In genomic region chr12:111538292-111539040, GRCm38 (mm10) we compare ENCODE assay signal across 7 mouse cellular contexts. TPM values are rescaled to one million over a fixed set of nuclear protein-coding genes. Genes with fewer than 3 reads are reported as not detected.
DNase-seq lines count a peak whose midpoint lies in the region; ATAC-seq and TF ChIP-seq lines count a peak whose summit lies in the region.

No protein-coding gene starts in this region.

- no peaks in the 10 kb centered on the region for H3K9me3 ChIP-seq in embryonic facial prominence, embryonic 11.5 days (replicated peaks; ENCODE audit: control insufficient read depth, low read length)
- H3K9me3 ChIP-seq in limb, embryonic 14.5 days (ENCODE audit: control insufficient read depth, low read length): no peaks in the 10 kb centered on the region
- no peaks in the 10 kb centered on the region for H3K9me3 ChIP-seq in midbrain, embryonic 16.5 days (replicated peaks; ENCODE audit: control insufficient read depth, low read length, poor library complexity, severe bottlenecking)

- peak overlapping the region; percentile 94 for H3K27ac ChIP-seq in embryonic facial prominence, embryonic 11.5 days (replicated peaks; ENCODE audit: low read depth, low read length)
- H3K27ac ChIP-seq in limb, embryonic 14.5 days (replicated peaks; ENCODE audit: low read depth, low read length): peak overlapping the region; percentile 97
- H3K27ac ChIP-seq in midbrain, embryonic 16.5 days (ENCODE audit: low read length): peak overlapping the region; percentile 99

- peak; percentile 84 for DNase-seq in adrenal gland, adult 8-10 months
- DNase-seq in embryonic facial prominence, embryonic 11.5 days (ENCODE audit: low spot score): peak; percentile 82
- peak; percentile 73 for DNase-seq in heart, adult 8-10 months (ENCODE audit: low spot score)
- DNase-seq in kidney, adult 9 months: peak; percentile 87
- DNase-seq in limb, embryonic 14.5 days (ENCODE audit: low spot score): peak; percentile 75
- DNase-seq in spleen, adult 18-20 months: peak; percentile 69 to 76

- H3K4me1 ChIP-seq in embryonic facial prominence, embryonic 11.5 days (ENCODE audit: control insufficient read depth, insufficient read depth, low read length): no peaks in the 10 kb centered on the region
- peaks cover 23% of the 10 kb centered on the region for H3K4me1 ChIP-seq in limb, embryonic 14.5 days (ENCODE audit: control insufficient read depth, insufficient read depth, low read length)
- peaks cover 35% of the 10 kb centered on the region for H3K4me1 ChIP-seq in midbrain, embryonic 16.5 days (ENCODE audit: control insufficient read depth, insufficient read depth, low read length)

- H3K9ac ChIP-seq in embryonic facial prominence, embryonic 11.5 days (replicated peaks; ENCODE audit: low read length): peak overlapping the region; percentile 99
- peak overlapping the region; percentile 98 for H3K9ac ChIP-seq in limb, embryonic 14.5 days (ENCODE audit: low read depth, low read length, severe bottlenecking)
- peak overlapping the region; percentile 98 for H3K9ac ChIP-seq in midbrain, embryonic 16.5 days (ENCODE audit: low read depth, low read length)

- peak; percentile 42 for ATAC-seq in embryonic facial prominence, embryonic 11.5 days (replicated peaks; ENCODE audit: insufficient number of reproducible peaks, low FRiP score, low TSS enrichment, low read depth)
- ATAC-seq in limb, embryonic 14.5 days (ENCODE audit: low FRiP score, low read depth): peak; percentile 38
- peak; percentile 57 for ATAC-seq in midbrain, embryonic 16.5 days

- H3K4me2 ChIP-seq in embryonic facial prominence, embryonic 11.5 days (ENCODE audit: low read depth, low read length): peak overlapping the region; percentile 63
- H3K4me2 ChIP-seq in limb, embryonic 14.5 days (replicated peaks; ENCODE audit: low read depth, low read length, severe bottlenecking): peak overlapping the region; percentile 71
- H3K4me2 ChIP-seq in midbrain, embryonic 16.5 days (ENCODE audit: low read length): peak overlapping the region; percentile 90

- under 1% methylated on average over 77 of the region's 111 CpGs for WGBS in embryonic facial prominence, embryonic 11.5 days
- WGBS in limb, embryonic 14.5 days: 4% methylated on average over 45 of the region's 111 CpGs
- WGBS in midbrain, embryonic 16.5 days: under 1% methylated on average over 110 of the region's 111 CpGs

- no peaks in the 10 kb centered on the region for H3K27me3 ChIP-seq in embryonic facial prominence, embryonic 11.5 days (ENCODE audit: control insufficient read depth, insufficient read depth, low read length)
- H3K27me3 ChIP-seq in limb, embryonic 14.5 days (ENCODE audit: control insufficient read depth, insufficient read depth, low read length): no peaks in the 10 kb centered on the region
- no peaks in the 10 kb centered on the region for H3K27me3 ChIP-seq in midbrain, embryonic 16.5 days (ENCODE audit: control insufficient read depth, insufficient read depth, low read depth, low read length)

- TF ChIP-seq POLR2A in limb, embryonic 14.5 days (IDR thresholded peaks at IDR 0.05; ENCODE audit: borderline replicate concordance, extremely low read depth, insufficient read depth, insufficient read length): 0 out of 2 replicates have a peak, but pooled peaks have one; percentile 9

- H3K4me3 ChIP-seq in embryonic facial prominence, embryonic 11.5 days (ENCODE audit: low read depth, low read length): peak overlapping the region; percentile 99
- peak overlapping the region; percentile 99 for H3K4me3 ChIP-seq in limb, embryonic 14.5 days (replicated peaks; ENCODE audit: low read length)
- H3K4me3 ChIP-seq in midbrain, embryonic 16.5 days (ENCODE audit: low read depth, low read length): peak overlapping the region; percentile 93

- peaks cover 7% of the 10 kb centered on the region for H3K36me3 ChIP-seq in embryonic facial prominence, embryonic 11.5 days (replicated peaks; ENCODE audit: control insufficient read depth, insufficient read depth, low read depth, low read length)
- H3K36me3 ChIP-seq in limb, embryonic 14.5 days (ENCODE audit: control insufficient read depth, insufficient read depth, low read length): peaks cover 43% of the 10 kb centered on the region
- H3K36me3 ChIP-seq in midbrain, embryonic 16.5 days (ENCODE audit: control insufficient read depth, insufficient read depth, low read length): peaks cover 25% of the 10 kb centered on the region

RNA-seq across cellular contexts. Expression of gene Eif5, which starts 0.7 kb away (rescaled TPM):
- total RNA-seq in adrenal gland, adult 8-10 months (2022): 100 to 1,000 TPM; 301 to 395 (median 347) TPM
- 690 and 721 TPM in 2 replicates for polyA plus RNA-seq in embryonic facial prominence, embryonic 11.5 days (2014; fragmentation: Nextera tagmentation; extraction: Ambion mirVana)
- 100 to 1,000 TPM; 155 to 196 (median 171) TPM for total RNA-seq in heart, adult 8-10 months (2022)
- polyA plus RNA-seq in limb, embryonic 14.5 days (2012; rRNA removed): 118 and 129 TPM in 2 replicates
- polyA plus RNA-seq in limb, embryonic 14.5 days (2014; fragmentation: Nextera tagmentation; extraction: Ambion mirVana): 472 and 474 TPM in 2 replicates
- 502 and 561 TPM in 2 replicates for polyA plus RNA-seq in midbrain, embryonic 16.5 days (2015; fragmentation: Nextera tagmentation; extraction: Ambion mirVana)

RNA-seq across cellular contexts. Expression of gene Mark3, which starts 35.9 kb away (rescaled TPM):
- total RNA-seq in adrenal gland, adult 8-10 months (2022): 100 to 1,000 TPM in 1 of 4 experiments, 10 to 100 TPM in 3; 78.4 to 115 (median 93.2) TPM
- polyA plus RNA-seq in embryonic facial prominence, embryonic 11.5 days (2014; fragmentation: Nextera tagmentation; extraction: Ambion mirVana): 63.4 and 70.5 TPM in 2 replicates
- 10 to 100 TPM; 46.0 to 50.4 (median 47.1) TPM for total RNA-seq in heart, adult 8-10 months (2022)
- 69.4 and 80.5 TPM in 2 replicates for polyA plus RNA-seq in limb, embryonic 14.5 days (2012; rRNA removed)
- 49.8 and 63.7 TPM in 2 replicates for polyA plus RNA-seq in limb, embryonic 14.5 days (2014; fragmentation: Nextera tagmentation; extraction: Ambion mirVana)
- 39.9 and 45.5 TPM in 2 replicates for polyA plus RNA-seq in midbrain, embryonic 16.5 days (2015; fragmentation: Nextera tagmentation; extraction: Ambion mirVana)

RNA-seq across cellular contexts. Expression of gene Gm266, which starts 52.8 kb away (rescaled TPM):
- not detected for total RNA-seq in adrenal gland, adult 8-10 months (2022)
- 23.9 and 27.9 TPM in 2 replicates for polyA plus RNA-seq in embryonic facial prominence, embryonic 11.5 days (2014; fragmentation: Nextera tagmentation; extraction: Ambion mirVana)
- total RNA-seq in heart, adult 8-10 months (2022): under 1 TPM in 2 of 4 experiments, not detected in 2; 0.22 to 0.35 TPM
- 14.8 and 15.5 TPM in 2 replicates for polyA plus RNA-seq in limb, embryonic 14.5 days (2012; rRNA removed)
- polyA plus RNA-seq in limb, embryonic 14.5 days (2014; fragmentation: Nextera tagmentation; extraction: Ambion mirVana): 14.7 and 14.8 TPM in 2 replicates
- 1.0 and 3.1 TPM in 2 replicates for polyA plus RNA-seq in midbrain, embryonic 16.5 days (2015; fragmentation: Nextera tagmentation; extraction: Ambion mirVana)

Comparison
In these comparisons a context has a peak if more than half of its experiments do, and no peak if none do; other contexts are left out.
1. Peak in every context shown above with its lines: DNase-seq, ATAC-seq, H3K4me3 ChIP-seq and H3K27ac ChIP-seq.